Mouse (Mus musculus): ENCODE measurements around the gene Ddit4.

GRCm38 (mm10) chr10:59945416-59945815 lies 6.2 kb downstream of the Ddit4 start:
- TF ChIP-seq POLR2A (IDR thresholded peaks at IDR 0.05; ENCODE audit: insufficient read depth, low read depth, low read length) (no peak), CTCF (IDR thresholded peaks at IDR 0.05; ENCODE audit: insufficient read depth, low read depth, low read length) (no peak)

All from olfactory bulb, adult 2 months (tissue).